Mouse (Mus musculus) 416B (cell line): ENCODE data around the gene Fen1.

Experiments used
- DNase-seq: peaks from one replicate; pipeline ENCODE4 v3.0.0; 2011; ENCODE audit warnings: low read depth

Gene Fen1

GRCm38 (mm10) chr19:10203848-10204615 is at the start of gene Fen1, which contains the start of gene Tmem258:
Fen1 (minus strand) TSS chr19:10204169.
Tmem258 (plus strand) TSS chr19:10204014.
- DNase-seq: peak; percentile 96

DNA sequence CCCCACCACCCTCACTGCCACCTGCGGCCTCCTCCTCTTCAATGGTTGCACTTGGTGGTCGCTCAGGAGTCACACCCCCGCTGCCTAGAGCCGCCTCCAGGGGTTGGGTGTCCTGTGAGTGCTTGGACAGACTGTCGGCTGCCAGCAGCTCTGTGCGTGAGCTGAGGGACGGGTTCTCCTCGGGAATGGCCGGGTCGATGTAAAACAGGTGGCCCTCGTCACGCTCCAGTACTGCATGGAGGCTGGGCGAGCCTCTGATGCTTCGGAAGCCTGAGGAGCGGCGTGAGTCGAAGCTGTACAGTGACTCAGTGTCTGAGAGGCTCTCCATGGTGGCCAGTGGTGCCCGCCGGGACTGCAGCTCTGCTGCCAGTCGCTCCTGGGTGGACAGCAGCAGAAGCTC is 44.2 kb upstream of the Fen1 start:
- no peak for DNase-seq

- DNase-seq: no peak
Measured at GRCm38 (mm10) chr19:10247165-10247564, 43.2 kb upstream of the Fen1 start.

DNA sequence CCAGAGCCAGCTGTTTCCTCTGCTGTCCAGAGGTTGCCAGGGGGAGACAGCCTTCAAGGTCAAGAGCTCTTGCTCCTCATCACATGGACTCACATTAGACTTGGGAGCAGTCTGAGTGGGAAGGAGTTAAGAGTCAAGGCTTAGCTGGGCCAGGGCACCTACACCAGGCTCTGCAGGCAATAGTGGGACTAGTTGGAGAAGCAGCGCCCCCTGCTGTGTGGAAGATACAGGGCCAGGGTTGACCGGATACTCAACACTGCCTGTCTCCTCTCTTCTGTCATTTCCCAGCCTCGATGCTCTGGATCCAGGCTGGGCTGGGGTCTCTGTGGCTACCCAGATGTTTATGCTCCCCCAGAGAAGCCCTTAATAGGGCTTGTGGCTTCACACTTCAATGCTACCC is 40.2 kb upstream of the Fen1 start:
- peak; percentile 58 for DNase-seq

DNA sequence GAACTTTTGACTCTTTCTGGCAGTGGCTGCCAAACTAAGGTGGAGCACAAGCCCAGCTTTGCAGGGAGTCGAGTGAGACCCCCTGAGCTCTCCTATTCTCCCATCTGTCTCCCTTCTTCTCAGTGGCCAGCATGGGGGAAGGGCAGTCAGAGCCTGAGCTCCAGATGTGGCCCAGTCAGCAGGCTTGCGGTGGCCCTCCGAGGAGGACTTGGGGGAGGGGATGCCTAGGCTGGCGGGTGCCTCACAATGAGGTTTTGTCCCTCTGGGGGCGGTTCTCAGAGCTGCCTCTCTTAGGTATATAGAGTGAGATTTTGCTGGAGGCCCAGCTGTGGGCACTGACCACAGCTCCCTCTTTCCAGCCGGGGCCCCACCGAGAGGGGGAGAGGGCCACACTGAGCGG is 38.9 kb upstream of the Fen1 start:
- DNase-seq: no peak

DNA sequence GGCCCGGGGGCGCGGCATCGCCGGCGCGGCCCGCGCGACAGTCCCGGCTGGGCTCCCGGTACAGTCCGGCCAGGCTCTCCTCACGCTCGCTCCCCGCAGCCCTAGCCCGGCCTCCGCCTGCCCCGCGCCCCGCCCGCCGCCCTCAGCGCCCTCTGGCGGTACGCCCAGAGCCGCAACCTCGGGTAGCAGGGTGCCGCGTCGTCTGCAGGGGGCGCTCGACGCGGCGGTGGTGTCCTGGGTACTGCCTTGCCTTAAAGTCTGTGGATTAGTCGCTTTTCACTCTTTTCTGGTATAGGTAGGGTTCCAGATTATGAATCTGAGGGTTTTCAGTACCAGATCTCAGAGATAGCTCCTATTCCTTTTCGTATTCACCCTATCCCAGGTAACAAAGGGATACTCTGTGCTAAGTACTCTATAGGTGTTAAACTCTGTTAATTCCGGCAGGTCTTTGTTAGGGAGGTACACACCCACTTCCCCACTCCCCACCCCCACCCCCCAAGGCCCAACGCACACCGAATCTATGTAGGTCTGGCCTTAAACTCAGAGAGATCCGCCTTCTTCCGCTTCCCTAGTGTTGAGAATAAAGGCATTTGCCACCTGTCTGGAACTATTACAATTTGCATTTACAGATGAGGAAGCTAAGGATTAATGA is 36.8 kb upstream of the Fen1 start, which contains the start of gene Myrf:
Gene Myrf (minus strand): TSS at position 95 of the 652 bp plus-strand sequence.
- no peak for DNase-seq

DNA sequence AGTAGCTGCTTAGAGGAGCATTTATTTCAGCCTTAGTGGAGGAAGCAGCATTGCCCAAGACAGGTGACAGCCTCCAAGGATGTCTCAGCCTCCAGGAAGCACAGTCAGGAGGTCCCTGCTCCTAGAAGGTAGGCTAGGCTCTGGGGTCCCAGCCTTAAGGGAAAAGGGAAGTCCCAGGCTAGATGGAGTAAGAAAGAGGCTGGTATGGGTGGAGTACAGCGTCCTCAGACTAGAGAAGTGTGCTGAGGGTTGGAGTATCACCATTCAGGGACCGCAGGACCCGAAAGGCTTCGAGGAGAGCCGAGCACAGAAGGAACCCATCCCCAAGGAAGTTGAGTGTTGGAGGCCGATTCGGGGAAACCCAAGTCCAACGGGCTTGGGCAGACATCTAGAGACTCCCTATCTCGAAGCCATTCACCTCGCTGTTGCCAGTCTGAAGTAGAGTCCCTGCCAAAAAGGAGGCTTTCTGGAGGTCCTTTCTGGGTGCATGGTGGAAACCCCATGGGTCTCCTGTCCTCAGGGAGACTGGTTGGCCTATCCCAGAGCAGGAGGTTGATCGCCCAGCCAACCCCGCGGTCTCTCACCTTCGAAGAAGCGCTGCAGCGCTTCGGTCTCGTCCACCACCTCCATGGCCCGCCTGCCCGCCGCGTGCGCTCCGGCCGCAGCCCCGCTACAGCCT is 36.1 kb upstream of the Fen1 start:
- no peak for DNase-seq

- DNase-seq: no peak
Measured at GRCm38 (mm10) chr19:10239419-10239818, 35.5 kb upstream of the Fen1 start.

DNA sequence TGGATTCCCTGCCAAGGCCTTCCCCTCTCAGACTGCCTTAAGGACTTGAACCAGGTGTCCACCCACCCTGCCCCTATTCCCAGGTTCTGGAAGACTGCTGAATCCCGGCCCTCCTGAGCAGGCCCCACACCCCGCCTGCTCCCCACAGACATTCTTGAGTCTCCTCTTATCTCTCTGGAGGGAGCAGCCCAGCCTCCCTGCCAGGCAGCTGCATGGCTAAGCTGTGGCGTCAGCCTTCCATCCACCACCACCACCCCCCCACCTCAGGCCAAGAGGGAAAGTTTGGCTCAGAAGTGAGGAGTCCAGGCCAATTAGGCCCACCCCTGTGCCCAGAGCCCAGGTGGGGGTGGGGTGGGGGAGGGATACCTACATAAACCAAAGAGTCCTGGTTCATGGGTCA is 34.5 kb upstream of the Fen1 start:
- no peak for DNase-seq

DNA sequence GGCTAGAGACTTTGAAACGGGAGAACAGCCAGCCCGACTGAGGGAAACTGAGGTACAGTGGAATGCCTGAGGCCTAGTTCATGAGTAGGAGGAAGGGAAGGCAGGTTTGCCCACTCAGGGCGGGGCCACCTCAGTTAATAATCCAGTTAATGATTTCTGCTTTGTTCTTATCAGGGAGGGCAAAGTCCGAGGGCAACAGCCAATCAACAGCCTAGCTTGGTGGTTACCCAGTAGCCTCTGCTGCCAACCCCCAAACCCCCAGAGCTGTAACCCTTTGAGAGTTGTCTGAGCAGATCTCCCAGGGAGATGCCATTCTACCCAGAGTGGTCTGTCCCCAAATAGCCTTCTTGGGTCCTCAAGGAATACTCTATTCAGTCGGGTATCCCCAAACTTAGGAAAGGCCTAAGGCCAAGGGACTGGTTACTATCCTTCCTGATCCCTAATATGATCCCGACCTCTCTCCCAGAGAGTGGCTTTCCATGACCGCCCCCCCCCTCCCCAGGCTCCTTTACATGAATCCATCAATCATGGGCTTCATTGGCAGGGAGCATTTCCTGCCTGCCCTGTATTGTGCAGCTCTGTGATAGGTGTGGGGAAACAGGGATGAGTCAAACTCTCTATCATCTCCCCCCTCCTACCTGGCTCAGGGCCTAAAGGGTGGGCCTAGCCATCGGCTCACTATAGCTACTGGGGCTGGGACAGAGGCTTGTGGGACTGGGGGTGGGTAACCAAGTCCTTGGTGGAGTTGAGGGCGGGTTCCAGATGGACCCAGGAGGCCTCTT is 32.0 kb upstream of the Fen1 start:
- no peak for DNase-seq

GRCm38 (mm10) chr19:10232327-10233017 is 28.5 kb upstream of the Fen1 start:
- DNase-seq: no peak

DNA sequence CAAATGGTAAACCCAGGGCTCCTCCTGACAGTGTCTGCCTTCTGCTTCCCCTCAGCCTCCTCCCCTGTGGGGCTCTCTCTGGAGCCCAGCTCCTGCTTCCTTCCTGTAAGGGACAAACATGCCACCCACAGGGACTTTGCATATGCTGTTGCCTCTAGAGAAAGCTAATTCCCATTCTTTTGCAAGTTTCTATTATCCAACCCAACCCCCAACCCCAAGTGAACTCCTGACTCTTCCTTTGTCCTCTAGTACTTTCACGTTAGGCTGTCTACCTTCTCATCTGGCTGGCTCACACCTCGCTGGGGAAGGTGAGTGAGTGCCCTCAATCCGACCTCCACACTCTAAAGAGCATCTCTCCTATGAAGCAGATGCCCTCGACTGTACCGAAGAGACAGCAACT is 27.9 kb upstream of the Fen1 start:
- no peak for DNase-seq

GRCm38 (mm10) chr19:10231016-10231415 is 27.0 kb upstream of the Fen1 start:
- no peak for DNase-seq

DNA sequence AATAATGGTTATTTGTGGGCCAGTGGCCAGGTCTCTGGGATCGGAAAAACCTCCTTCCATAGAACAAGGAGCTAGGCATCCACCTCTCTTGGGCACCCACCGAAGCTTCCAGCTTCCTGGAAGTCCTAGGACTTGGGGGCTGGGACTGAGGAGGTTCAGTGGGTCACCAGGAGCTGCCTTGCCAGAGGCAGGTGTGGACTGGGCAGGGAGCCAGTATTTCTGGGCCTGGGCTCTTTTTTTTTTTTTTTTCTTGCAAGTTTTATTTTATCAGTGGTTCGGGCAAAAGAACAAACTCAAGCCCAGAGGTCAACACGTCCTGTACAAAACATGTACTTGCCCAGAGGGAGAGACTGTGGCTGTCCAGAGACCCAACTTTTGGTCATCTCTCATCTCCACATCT is 21.8 kb upstream of the Fen1 start:
- DNase-seq: no peak

GRCm38 (mm10) chr19:10224637-10225453 is 20.9 kb upstream of the Fen1 start:
- DNase-seq: no peak

GRCm38 (mm10) chr19:10223561-10223960 is 19.6 kb upstream of the Fen1 start:
- DNase-seq: no peak

GRCm38 (mm10) chr19:10222656-10223055 is 18.7 kb upstream of the Fen1 start:
- peak; percentile 20 for DNase-seq

DNA sequence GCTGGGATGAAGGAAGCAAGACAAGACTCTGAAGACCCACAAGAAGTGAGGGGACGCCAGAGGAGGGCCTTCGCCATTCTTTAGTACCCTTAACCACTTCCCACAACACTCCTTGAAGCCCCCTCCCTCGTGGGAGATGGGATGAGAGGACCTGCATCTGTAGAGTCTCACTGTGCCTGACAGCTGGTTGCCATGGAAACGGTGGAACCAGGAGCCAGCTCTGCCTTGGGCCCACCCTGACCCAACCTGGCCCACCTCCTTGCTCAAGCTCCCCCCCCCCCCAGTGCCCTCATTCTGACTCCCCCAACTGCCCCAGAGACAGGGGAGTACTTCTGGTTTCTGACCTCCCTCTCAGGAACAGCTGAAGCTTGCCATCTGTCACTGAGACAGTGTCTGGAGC is 17.6 kb upstream of the Fen1 start:
- DNase-seq: no peak

- DNase-seq: no peak
Measured at GRCm38 (mm10) chr19:10219593-10219992, 15.6 kb upstream of the Fen1 start.

- peak; percentile 51 for DNase-seq
Measured at GRCm38 (mm10) chr19:10219108-10219507, 15.1 kb upstream of the Fen1 start.

DNA sequence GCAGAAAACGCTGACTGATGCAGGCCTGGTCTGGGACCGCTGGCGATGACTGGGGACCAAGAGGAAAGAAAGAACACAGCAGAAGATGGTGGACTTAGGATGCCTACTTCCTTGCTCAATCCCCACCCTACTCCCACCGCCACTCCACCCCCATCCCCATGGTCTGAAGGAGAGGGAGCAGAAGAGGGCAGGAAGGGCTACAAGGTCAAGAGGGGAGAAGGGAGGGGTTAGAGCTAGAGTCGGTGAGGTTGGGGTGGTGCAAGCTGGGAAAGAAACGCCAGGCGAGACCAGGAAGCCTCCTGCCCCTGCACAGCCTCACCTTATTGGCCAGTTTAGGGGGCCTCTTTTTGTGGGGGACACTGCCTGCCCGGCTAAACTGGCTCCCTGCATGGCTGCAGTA is 12.1 kb upstream of the Fen1 start:
- DNase-seq: no peak
